Mouse (Mus musculus) brown adipose tissue, adult 24 weeks (tissue): ENCODE results near the gene Dnah6. TPM values are rescaled to one million over a fixed set of nuclear protein-coding genes. Genes with fewer than 3 reads are reported as not detected.

Source experiments
- H3K27ac ChIP-seq: fragments of 200-500 bp; replicated peaks from 2 replicates; pipeline ENCODE4 v1.5.1; 2012; ENCODE audit warnings: low read depth, mild to moderate bottlenecking, low read length
- H3K4me1 ChIP-seq: fragments of 200-500 bp; 2 replicates; pipeline ENCODE4 v1.6.1; 2012; ENCODE audit warnings: low read length, mixed read lengths; ENCODE audit not compliant: control insufficient read depth, insufficient read depth, insufficient read length
- H3K4me3 ChIP-seq: fragments of 200-500 bp; 2 replicates; pipeline ENCODE4 v1.5.1; 2012; ENCODE audit warnings: low read depth, mild to moderate bottlenecking, low read length, moderate library complexity; ENCODE audit not compliant: insufficient read depth
- polyA plus RNA-seq: library from polyadenylated mRNA; stranded (reverse); fragments of >200 nt; gene quantifications from 2 replicates; pipeline ENCODE4 v1.2.4, GENCODE M21; 2012; ENCODE audit not compliant: missing spikeins, insufficient read depth, insufficient read length

Dnah6 gene
- polyA plus RNA-seq, 1 experiment: not detected

- H3K4me1 ChIP-seq: no peaks in the 10 kb centered on the region
- H3K4me3 ChIP-seq: no peak overlapping the region
Observed at GRCm38 (mm10) chr6:73140836-73141235, 80.6 kb downstream of the Dnah6 start.

DNA sequence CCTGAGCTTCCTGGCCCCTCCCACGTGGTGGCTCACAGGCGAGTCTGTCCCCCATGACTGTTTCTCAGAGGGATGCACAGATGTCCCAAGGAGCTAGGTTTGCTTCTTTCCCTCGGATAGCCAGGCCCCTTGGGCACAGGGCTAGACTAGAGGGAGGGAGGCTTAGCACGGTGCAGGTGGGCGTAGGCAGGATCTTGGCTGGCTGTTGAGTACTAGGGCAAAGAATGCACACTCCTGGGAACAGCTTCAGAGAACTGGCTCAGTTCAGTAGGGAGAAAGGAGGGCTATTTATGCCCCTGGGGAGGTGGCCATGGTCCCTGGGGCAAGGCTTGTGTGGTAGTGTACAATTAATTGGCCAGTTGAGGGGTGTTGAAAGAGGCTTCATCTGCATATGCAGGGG is 88.7 kb downstream of the Dnah6 start:
- H3K4me3 ChIP-seq: no peak overlapping the region
- no peaks in the 10 kb centered on the region for H3K4me1 ChIP-seq
- no peak overlapping the region for H3K27ac ChIP-seq

More at GRCm38 (mm10) chr6:73140836-73141235, 80.6 kb downstream of the Dnah6 start:
- no peak overlapping the region for H3K27ac ChIP-seq

- H3K27ac ChIP-seq: no peak overlapping the region
- no peak overlapping the region for H3K4me3 ChIP-seq
- H3K4me1 ChIP-seq: no peaks in the 10 kb centered on the region
Observed at GRCm38 (mm10) chr6:73127594-73127993, 93.9 kb downstream of the Dnah6 start.

DNA sequence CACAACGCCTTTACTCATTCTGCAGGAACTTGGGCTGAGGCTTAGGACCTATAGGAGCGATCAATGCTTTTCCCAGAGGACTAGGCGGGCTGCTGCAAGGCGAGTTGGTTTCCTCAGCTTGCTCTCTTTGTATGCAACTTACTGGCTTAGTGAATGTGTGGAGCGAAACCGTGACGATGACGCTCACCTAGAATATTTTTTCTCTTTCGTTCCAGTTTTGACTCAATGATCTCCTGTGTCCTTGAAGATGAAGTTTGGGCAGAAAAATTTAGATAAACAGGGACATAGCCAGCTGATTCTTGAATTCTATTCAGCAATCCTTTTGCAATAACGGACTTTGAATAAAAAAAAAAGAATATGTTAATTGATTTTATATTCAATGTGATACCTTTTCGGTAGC is 101.1 kb downstream of the Dnah6 start:
- Histone ChIP-seq H3K27ac (no peak overlapping the region), H3K4me3 (no peak overlapping the region)

GRCm38 (mm10) chr6:73113898-73114297 is 107.6 kb downstream of the Dnah6 start:
- Histone ChIP-seq H3K27ac (no peak overlapping the region), H3K4me1 (peaks cover 2% of the 10 kb centered on the region), H3K4me3 (no peak overlapping the region)

More for the DNA sequence above, 101.1 kb downstream of the Dnah6 start:
- no peaks in the 10 kb centered on the region for H3K4me1 ChIP-seq

DNA sequence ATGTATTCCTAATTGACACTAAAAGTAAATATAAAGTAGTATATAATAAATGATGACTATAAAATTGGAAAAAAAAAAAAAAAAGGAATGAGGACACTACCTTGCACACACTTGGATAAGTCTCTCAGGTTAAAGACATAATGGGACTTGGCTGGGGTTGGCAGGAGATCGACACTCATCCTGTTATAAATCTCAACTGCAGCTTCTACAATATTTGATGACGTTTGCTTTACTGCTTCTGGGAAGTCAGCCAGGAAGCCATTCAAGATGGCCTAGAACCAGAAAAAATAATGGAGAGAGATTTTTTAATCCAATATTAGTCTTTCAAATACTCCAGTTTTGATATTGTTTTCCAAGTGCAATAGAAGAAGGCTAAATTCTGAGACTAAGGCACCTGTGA is 108.1 kb downstream of the Dnah6 start:
- no peak overlapping the region for H3K27ac ChIP-seq
- H3K4me1 ChIP-seq: peaks cover 2% of the 10 kb centered on the region
- no peak overlapping the region for H3K4me3 ChIP-seq

DNA sequence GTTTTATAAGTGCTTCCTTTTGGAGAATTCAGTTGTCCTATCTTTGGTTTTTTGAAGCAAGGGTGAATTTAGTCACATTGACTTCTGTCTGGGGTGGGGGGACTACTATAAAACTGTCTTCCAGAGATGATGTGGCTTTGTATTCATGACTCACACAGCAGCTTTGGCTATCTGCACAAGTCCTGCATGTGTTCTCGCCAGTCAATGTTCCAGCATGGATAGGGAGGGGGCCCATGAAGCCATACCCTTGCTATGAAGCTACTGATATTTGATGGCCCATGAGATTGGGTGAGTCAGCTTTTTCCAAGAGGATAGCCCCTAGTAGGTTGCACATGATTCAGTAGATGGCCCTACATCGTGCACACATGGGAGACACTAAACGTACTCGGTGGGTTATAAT is 128.3 kb downstream of the Dnah6 start:
- Histone ChIP-seq H3K27ac (no peak overlapping the region), H3K4me3 (no peak overlapping the region), H3K4me1 (no peaks in the 10 kb centered on the region)

- Histone ChIP-seq H3K4me1 (no peaks in the 10 kb centered on the region), H3K27ac (no peak overlapping the region), H3K4me3 (no peak overlapping the region)
Observed at GRCm38 (mm10) chr6:73090836-73091235, 130.6 kb downstream of the Dnah6 start.

GRCm38 (mm10) chr6:73082571-73082970 is 138.9 kb downstream of the Dnah6 start:
- H3K4me3 ChIP-seq: no peak overlapping the region
- H3K27ac ChIP-seq: no peak overlapping the region
- no peaks in the 10 kb centered on the region for H3K4me1 ChIP-seq

DNA sequence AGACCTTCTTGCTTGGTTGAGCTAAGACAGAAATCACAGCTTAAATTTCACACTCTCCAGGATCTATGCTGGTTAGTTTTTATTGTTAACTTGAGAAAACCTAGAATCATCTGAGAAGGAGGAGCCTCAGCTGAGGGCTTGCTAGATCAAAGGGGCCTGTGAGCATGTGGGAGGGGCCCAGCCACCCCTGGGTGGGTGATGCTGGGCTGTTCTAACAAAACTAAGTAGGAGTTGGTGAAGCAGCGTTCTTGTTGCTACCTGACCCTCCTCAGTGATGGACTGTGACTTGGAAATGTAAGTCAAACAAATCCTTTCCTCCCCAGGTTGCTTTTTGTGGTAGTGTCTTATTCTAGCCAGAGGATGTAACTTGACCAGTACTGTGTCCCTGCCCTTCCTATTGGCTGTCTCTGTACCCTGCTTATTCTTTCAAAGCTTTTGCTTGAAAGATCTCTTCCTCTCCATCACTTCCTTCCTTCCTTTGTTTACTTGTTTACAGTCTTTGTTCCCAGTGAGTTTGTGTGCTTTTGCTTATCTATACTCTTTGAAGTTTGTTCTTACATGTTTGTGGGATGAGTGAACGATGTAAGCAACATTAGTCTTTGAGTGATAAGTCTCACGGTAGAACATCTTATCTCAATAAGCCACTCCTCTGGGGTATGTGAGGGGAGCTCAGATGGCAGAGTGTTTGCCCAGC is 149.2 kb downstream of the Dnah6 start:
- Histone ChIP-seq H3K27ac (no peak overlapping the region), H3K4me3 (no peak overlapping the region), H3K4me1 (peaks cover 6% of the 10 kb centered on the region; the same call in 1 of the 2 replicates)

- Histone ChIP-seq H3K4me3 (no peak overlapping the region), H3K4me1 (peaks cover 6% of the 10 kb centered on the region; the same call in 1 of the 2 replicates), H3K27ac (peak overlapping the region; percentile 55)
Observed at GRCm38 (mm10) chr6:73071214-73071613, 150.2 kb downstream of the Dnah6 start.

DNA sequence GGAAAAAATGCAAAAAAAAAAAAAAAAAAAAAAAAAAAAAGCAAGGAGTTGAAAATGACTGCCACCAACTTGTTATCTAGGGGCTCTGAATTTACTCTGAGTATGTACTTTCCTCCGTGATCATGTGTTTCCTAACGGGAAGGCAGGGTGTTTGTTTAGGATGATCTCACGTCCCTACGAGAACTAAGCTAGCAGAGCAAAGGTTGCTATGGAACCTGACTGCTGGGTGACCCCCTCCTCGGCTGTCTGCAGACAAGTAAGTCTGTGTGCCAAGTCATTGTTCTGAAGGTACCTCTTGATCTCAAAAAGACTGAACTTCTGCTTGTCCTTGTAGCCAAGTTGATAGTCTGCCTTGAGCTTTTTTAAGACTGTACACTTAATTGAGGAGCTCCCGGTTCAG is 150.8 kb downstream of the Dnah6 start:
- Histone ChIP-seq H3K4me3 (no peak overlapping the region), H3K4me1 (peaks cover 6% of the 10 kb centered on the region; the same call in 1 of the 2 replicates), H3K27ac (peak overlapping the region; percentile 63)

DNA sequence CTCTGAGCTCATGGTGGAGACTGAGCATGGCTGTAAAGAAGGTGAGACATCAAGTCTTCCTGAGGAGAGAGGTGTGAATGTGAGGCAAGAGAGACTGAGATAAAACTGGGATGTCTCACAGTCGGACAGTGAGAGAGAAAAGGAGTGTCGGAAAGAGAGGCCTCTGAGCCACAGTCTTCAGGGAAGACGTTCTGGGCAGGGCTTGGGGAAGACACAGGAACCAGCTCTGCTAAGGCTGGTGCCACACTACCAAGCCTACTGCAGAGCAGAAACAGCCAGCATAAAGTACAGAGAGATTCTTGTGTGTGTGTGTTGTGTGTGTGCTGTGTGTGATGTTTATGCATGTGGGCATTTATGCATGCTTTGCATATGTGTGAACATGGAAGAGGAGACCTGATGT is 156.9 kb downstream of the Dnah6 start:
- Histone ChIP-seq H3K4me3 (no peak overlapping the region), H3K4me1 (0 out of 2 replicates have a peak, but pooled peaks cover 3% of the 10 kb centered on the region), H3K27ac (no peak overlapping the region)

GRCm38 (mm10) chr6:73059596-73060121 is 161.8 kb downstream of the Dnah6 start:
- Histone ChIP-seq H3K4me3 (no peak overlapping the region), H3K4me1 (no peaks in the 10 kb centered on the region), H3K27ac (no peak overlapping the region)

- H3K4me1 ChIP-seq: no peaks in the 10 kb centered on the region
- H3K4me3 ChIP-seq: no peak overlapping the region
- H3K27ac ChIP-seq: no peak overlapping the region
Observed at GRCm38 (mm10) chr6:73059162-73059561, 162.3 kb downstream of the Dnah6 start.

GRCm38 (mm10) chr6:73055347-73055746 is 166.1 kb downstream of the Dnah6 start:
- Histone ChIP-seq H3K27ac (no peak overlapping the region), H3K4me1 (no peaks in the 10 kb centered on the region), H3K4me3 (no peak overlapping the region)
